Mouse (Mus musculus): Measurements from ENCODE around the gene Rgs17. TPM values are rescaled to one million over a fixed set of nuclear protein-coding genes. Genes with fewer than 3 reads are reported as not detected.

The Rgs17 gene
- not detected in 2 replicates for polyA plus RNA-seq (2012)

DNA sequence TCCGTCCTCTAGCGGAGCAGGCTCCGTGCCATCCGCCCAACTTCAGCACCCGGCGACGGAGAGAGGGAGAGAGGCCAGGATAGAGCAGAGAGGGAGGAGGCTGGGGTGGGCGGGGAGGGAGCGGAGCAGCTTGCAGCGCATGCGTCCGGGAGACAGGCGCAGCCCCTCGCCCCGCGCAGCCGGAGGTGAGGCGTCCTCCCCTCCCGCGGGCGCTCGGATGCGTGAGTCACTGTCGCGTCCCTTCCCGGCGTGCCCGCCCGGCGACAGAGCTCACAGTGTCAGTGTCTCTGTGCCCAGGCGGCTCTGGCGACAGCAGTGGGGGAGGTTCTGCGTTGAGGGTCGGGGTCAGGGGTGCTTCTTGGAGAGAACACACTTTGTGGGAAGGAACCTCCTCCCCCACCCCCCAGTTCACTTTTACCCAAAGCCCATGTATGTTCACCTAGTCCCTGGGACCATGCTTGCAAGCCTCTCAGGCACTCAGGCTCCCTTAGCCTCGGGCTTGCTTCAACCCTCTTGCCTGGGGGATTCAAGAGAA lies at the start of gene Rgs17:
TSS of gene Rgs17 (minus strand) at position 107 of the 535 bp plus-strand sequence.
- no peak for TF ChIP-seq GATA1 (IDR thresholded peaks at IDR 0.05; ENCODE audit: low read length)

DNA sequence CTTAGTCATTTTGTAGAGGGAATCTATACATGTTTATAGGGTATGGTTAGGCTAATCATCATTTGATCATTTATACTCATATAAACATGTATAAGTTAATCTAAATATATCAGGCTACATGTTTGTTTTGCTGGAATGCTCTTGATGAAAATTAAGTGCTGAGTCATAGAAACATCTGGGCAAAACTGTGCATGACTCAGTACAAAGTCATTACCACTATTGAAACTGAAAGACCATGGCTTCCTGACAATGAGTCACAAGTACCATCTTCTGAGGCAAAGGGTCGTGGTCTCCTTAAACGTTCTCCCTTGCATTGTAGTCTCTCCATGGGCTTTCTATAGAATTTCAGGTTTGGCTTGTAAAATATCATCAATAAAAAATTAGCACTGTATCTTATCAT lies 45.5 kb upstream of the Rgs17 start:
- no peak for TF ChIP-seq GATA1 (IDR thresholded peaks at IDR 0.05; ENCODE audit: low read length)

DNA sequence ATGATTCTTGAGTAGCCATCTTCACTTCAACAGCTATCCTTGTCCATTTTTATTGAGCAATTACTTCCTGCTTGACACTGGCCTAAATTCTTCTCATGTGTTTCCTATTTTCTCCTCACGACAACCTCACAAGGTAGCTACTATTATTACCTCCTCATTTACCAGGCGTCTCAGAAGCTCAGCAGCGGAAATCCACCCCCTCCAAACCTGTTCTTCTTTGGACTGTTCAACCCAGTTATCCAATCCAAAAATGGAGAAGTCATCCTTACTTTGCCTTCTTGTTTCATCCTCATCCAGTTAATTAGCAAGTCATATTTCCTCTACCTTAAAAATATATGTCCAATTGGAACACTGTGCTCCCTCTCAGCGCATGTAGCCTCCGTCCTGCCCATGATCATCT lies 2.1 kb upstream of the Rgs17 start:
- no peak for TF ChIP-seq GATA1 (IDR thresholded peaks at IDR 0.05; ENCODE audit: low read length)

DNA sequence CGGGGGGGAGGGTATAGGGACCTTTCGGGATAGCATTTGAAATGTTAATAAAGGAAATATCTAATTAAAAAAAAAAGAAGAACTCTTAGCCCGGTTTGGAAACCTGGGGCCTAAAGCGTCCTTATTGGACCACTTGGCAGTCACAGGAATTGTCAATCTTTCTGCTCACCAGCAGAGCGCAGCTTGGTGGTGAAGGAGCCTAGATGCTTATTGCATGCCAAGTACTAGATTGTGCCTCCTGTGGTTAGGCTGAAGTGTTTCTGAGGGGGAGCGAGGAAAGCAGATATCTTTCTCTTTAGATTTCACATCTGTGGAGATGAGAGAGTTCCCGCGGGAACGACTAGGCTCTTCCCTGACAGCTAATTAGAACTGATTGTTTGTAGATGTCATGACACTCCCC lies 896 bp upstream of the Rgs17 start:
- no peak for TF ChIP-seq GATA1 (IDR thresholded peaks at IDR 0.05; ENCODE audit: low read length)

DNA sequence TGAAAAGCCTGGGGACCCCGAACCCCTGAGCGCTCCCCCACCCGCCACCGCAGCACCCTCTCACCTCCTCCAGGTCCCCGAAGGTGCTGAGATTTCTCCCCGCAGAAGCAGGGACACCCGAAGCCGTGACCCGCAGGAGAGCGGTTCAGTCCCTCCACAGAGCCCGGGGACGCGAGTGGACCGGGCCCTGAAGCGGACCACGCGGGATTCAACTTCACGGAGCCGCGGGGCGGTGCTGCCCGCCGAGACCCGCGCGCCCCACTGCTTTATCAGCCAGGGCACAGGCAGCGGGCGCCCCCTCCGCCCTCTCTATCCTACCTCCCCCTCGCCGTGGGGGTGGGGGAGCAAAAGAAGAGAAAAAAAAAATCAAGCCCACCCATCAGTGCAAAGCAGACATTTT lies 429 bp downstream of the Rgs17 start:
- TF ChIP-seq GATA1 (IDR thresholded peaks at IDR 0.05; ENCODE audit: low read length), result no peak

DNA sequence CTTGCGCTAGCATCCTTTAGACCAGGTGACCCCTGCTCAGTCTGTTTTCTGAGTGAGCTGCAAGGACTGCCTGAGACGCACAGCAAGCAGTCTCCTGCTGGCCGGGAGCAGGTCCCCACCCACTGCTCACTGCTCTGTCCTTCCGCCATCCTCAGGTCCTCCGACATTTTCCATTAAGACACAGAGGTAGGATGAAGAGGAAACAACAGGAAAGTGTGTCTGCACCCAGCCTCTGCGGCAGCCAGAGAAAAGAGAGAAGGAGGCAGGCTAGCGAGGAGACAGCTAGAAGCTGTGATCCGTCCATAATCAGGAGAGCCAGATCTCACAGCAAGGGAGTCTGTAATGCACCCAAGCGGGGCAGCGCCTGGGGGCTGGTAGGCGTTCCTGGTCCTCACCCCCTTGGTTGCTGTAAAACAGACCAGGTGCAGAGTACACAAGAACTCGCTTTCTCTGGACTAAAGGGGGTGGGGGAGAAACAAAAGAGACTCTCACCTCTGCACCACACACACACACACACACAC lies 1.1 kb downstream of the Rgs17 start:
- no peak for TF ChIP-seq GATA1 (IDR thresholded peaks at IDR 0.05; ENCODE audit: low read length)

DNA sequence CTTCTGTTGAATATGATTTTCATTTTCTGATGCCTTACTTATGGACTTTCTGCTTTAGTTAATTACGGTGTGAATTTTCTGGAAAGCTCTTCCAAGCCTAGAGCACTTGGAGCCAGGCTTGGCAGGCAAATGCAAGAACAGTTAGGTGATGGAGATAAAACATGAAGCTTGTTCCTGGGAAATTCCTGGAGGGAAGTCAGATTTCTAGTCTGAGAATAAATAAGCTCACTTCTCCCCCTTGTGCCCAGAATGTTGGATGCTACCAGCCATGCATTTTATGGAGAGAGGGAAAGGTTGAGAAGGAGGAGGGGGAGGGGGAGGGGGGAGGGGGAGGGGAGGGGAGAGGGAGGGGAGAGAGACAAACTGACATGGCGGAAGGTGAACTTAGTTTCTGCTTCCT lies 17.8 kb downstream of the Rgs17 start:
- no peak for TF ChIP-seq GATA1 (IDR thresholded peaks at IDR 0.05; ENCODE audit: low read length)

DNA sequence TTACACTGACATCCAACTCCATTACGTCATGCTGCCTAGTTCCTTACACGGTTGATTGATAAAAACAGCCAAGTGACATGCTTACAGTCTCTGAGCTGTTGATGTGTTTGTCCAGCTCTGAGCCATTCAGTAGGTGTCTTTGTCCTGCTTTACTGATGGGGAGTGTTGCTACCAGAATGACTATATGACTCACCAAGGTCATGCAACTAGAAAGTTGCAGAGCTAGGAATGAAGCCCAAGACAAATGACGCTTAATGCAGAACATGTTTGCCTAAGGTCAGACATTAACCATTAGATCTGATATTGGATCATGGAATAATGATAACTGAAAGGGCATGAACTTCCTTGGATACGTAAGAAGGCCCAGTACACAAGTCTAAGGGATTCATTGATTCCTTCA lies 20.4 kb downstream of the Rgs17 start:
- no peak for TF ChIP-seq GATA1 (IDR thresholded peaks at IDR 0.05; ENCODE audit: low read length)

DNA sequence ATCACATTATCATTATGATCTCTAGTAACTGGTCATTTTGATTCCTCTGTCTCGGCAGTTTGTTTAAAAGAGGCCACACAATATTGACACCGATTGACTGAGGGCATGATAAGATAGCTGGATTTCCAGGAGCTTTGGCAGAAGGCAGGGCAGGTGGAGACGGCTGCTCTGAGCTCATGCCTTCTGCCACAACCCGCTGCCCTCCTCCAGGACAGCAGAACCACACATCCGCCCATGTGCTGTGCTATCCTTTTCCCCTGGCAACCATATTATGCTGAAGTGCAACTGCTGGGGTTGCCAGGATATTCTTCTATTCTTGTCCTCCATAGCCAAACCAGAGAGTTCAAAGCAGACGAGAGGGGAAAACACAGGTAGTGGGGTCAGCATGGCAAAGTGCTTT lies 21.5 kb downstream of the Rgs17 start:
- TF ChIP-seq GATA1 (IDR thresholded peaks at IDR 0.05; ENCODE audit: low read length), result no peak

DNA sequence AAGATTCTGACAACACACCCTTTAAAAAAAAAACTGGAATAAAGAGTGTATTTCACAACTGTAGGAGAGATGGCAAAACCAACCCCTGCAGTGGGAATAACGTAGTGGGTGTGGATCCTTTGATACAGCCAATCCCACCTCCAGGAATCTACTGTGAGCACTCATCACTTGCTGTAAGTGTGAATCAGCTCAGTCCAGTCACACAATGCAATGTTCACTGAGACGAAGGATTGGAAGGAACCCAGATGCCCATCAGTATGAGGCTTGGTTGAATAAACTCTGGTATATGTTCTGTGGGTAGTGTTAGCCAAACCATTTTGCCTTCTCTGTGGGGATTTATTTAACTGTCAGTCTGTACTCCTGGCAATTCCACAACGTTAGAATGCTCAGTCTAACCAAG lies 45.1 kb downstream of the Rgs17 start:
- no peak for TF ChIP-seq GATA1 (IDR thresholded peaks at IDR 0.05; ENCODE audit: low read length)

DNA sequence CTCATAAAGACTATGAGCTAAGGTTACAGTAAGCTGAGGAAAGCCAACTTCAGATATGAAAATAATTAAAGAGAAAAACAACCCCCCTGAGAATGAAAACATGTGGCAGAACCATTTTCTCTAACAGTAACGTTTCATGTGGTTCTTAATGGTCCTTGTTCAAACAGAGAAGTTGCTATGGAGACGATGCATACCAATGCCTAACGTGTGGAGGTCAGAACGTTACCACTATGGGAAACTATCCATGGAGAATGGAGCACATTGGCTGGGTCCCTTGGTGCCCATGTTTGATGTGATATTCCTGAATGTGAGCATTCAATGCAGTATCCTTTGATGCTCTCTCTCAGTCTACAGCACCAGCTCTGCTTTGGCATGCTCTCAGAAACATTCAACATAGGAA lies 51.1 kb downstream of the Rgs17 start:
- TF ChIP-seq GATA1 (IDR thresholded peaks at IDR 0.05; ENCODE audit: low read length), result no peak

DNA sequence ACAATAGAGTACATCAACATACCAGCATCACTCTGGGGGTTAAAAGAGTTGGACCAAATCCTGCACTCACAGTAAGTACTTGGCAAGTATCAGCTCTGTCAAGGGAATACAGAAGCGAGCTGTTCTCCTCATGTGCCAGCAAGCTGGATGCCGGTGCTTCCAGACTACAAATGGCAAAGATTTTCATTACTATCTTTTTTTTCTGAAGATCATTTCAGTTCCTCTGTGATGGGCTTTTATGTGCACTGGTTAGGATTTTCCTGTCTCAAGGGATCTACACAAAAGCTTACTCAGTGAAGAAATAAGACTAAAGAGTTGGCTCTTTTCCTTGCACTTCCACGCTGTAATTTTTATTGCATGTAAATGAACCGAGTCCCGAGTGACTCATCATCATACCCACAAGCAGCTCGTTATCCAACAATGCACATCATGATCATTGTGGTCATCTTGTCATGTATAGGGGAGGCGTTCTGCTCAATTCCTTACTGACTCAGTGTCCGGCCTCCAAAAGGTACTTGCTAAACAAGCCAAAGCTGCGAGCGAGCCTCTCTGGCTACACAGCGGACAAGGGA lies 54.1 kb downstream of the Rgs17 start:
- no peak for TF ChIP-seq GATA1 (IDR thresholded peaks at IDR 0.05; ENCODE audit: low read length)

DNA sequence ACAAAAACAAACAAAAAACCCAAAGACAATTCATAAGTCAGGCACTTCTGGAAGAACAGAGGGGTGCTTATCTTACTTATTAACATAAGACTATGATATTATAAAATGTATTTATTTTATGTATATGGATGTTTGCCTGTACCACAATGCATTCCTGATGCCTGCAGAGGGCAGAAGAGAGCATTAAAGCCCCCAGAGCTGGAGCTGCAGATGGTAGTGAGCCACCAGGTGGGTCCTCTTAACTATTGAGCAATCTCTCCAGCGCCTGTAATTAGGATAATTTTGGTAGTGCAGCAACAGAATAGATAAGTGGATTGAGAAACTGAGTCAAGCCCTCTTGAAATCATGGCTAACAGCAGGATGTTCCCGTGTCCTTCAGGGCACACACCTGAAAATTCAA lies 56.2 kb downstream of the Rgs17 start:
- TF ChIP-seq GATA1 (IDR thresholded peaks at IDR 0.05; ENCODE audit: low read length), result no peak

DNA sequence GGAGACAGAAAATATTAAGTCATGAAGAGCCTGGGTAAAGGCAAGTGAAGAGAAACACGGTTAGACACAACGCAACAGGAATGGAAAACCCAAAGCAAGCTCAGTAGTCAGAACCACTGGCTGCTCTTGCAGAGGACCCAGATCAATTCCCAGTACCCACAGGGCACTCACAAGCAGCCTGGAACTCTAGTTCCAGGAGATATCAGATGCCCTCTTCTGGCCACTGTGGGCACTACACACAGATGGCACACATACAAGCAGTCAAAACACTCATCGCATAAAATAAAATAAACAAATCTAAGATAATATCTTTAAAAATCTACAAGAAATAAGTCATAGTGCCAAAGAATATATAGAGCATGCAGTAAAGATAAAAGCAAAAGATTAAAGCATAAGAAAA lies 59.5 kb downstream of the Rgs17 start:
- no peak for TF ChIP-seq GATA1 (IDR thresholded peaks at IDR 0.05; ENCODE audit: low read length)

DNA sequence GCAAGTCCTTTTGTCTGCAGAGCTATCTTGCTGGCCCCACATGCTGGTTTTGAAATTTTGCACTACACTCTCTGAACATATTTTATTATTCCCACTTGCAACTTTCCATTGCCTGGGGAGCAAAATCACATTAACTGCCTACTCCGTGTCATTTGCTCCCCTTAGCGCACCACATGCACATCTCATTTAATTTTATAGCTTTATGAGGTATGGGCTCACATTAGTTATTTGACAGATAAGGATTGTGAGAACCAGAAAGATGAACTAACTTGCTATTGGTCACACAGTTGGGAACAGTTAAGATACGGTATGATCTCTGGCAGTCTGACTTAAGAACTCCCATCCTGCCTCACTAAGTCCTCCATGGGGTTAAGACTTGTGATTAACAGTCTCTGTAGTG lies 61.4 kb downstream of the Rgs17 start:
- no peak for TF ChIP-seq GATA1 (IDR thresholded peaks at IDR 0.05; ENCODE audit: low read length)

DNA sequence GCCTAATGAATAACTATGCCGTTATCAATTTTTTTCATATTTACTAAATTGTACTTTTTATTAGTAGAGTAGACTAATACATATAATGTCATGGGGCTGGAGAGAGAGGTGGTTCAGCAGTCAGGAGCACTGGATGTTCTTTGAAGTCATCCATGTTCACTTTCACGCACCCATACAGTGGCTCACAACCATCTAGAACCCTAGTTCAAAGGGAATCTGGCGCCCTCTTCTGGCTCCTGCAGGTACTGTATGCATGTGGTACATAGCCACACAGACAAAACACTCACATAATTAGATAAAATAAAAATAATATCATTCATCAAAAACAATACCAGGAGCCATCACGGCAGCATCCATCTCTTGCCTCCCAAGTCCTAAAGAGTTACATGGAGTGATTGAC lies 62.5 kb downstream of the Rgs17 start:
- TF ChIP-seq GATA1 (IDR thresholded peaks at IDR 0.05; ENCODE audit: low read length), result no peak

DNA sequence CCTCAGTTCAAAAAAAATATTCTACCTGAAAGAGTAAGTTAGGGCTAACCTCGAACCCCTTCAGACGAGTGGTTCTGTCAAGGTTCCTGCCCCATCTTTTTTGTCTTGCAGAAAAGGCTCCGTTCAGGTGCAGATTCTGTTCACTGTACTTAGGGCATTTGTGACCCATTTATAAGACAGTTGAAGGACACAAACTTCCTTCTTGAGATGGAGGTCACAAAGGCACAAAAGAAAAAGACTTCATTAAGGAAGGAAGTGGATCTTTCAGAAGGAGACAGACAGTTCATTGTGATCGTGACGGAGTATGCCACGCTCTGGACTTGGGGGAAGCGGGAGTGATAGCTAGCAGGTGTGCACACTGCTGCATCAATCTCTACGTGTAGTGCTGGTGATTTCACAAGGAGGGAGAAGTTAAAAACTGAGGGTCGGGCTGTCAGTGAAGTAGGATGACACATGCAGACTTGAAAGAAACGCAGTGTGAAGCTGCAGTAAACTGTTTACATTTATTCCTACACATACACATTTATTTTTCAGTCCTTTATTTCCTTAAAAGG lies 64.1 kb downstream of the Rgs17 start:
- no peak for TF ChIP-seq GATA1 (IDR thresholded peaks at IDR 0.05; ENCODE audit: low read length)

Data from G1E-ER4 (cell line).